Comparison of ENCODE assay signal across 16 mouse cellular contexts in genomic region chr2:28881275-28881674, GRCm38 (mm10). TPM values are rescaled to one million over a fixed set of nuclear protein-coding genes. Genes with fewer than 3 reads are reported as not detected.
DNase-seq lines count a peak whose midpoint lies in the region; ATAC-seq lines count a peak whose summit lies in the region.
"Had no signal": no experiment of that assay in that cellular context is flagged by ENCODE, and none has a peak within 500 bp of the region (broad histone marks: within the 10 kb centered on the region; RNA-seq: fewer than 3 reads in every experiment).

No protein-coding gene starts in this region.

- ATAC-seq in hindbrain, embryonic 16.5 days: peak; percentile 34; the same call in 1 of the 2 replicates

- DNase-seq in cerebellum, adult 18-20 months: peak; percentile 18
- DNase-seq in cerebellum, adult 9-10 months: no peak
- DNase-seq in hindbrain, embryonic 10.5 days (ENCODE audit: low spot score): no peak
- peak; percentile 27 for DNase-seq in ovary, postnatal 36 days (ENCODE audit: low spot score)
- DNase-seq in ovary, postnatal 14 days (ENCODE audit: low spot score): no peak
- peak; percentile 19 to 39 for DNase-seq in cerebellum, postnatal 36 days
- no peak for DNase-seq in MN1 (ENCODE audit: low spot score)
- DNase-seq: kidney, adult 2 months; lung, embryonic 14.5 days; right cerebral cortex, adult 18-20 months; thymus, adult 2 months had no signal

- 71% methylated on average over 3 of the region's 3 CpGs for WGBS in hindbrain, embryonic 16.5 days
- WGBS in hindbrain, embryonic 10.5 days: 94% methylated on average over 3 of the region's 3 CpGs

- peaks cover 8% of the 10 kb centered on the region for H3K36me3 ChIP-seq in hindbrain, embryonic 16.5 days (ENCODE audit: control insufficient read depth, insufficient read depth, low read length)
- H3K36me3 ChIP-seq in hindbrain, embryonic 10.5 days: peaks cover 71% of the 10 kb centered on the region

- H3K27me3 ChIP-seq in hindbrain, embryonic 16.5 days (replicated peaks; ENCODE audit: control insufficient read depth, insufficient read depth, low read length): no peaks in the 10 kb centered on the region
- H3K27me3 ChIP-seq in hindbrain, embryonic 10.5 days (ENCODE audit: insufficient read depth, poor library complexity, severe bottlenecking): no peaks in the 10 kb centered on the region
- H3K27me3 ChIP-seq: limb, embryonic 15.5 days; neural tube, embryonic 15.5 days had no signal

- no peak overlapping the region for H3K4me2 ChIP-seq in hindbrain, embryonic 16.5 days (ENCODE audit: low read length)
- H3K4me2 ChIP-seq: limb, embryonic 15.5 days; lung, embryonic 14.5 days; neural tube, embryonic 15.5 days had no signal

- H3K4me1 ChIP-seq in hindbrain, embryonic 16.5 days (ENCODE audit: control insufficient read depth, insufficient read depth, low read depth, low read length): no peaks in the 10 kb centered on the region; the same call in 1 of the 2 replicates
- H3K4me1 ChIP-seq in hindbrain, embryonic 10.5 days (replicated peaks): no peaks in the 10 kb centered on the region
- H3K4me1 ChIP-seq: limb, embryonic 15.5 days had no signal

- H3K4me3 ChIP-seq in hindbrain, embryonic 16.5 days (ENCODE audit: low read length): no peak overlapping the region
- H3K4me3 ChIP-seq in hindbrain, embryonic 10.5 days: no peak overlapping the region
- H3K4me3 ChIP-seq: heart, adult 2 months; layer of hippocampus, adult 2 months; limb, embryonic 15.5 days; neural tube, embryonic 15.5 days had no signal

- H3K9me3 ChIP-seq in hindbrain, embryonic 16.5 days (ENCODE audit: control insufficient read depth, low read length): no peaks in the 10 kb centered on the region
- no peaks in the 10 kb centered on the region for H3K9me3 ChIP-seq in hindbrain, embryonic 10.5 days
- H3K9me3 ChIP-seq: limb, embryonic 15.5 days; neural tube, embryonic 15.5 days had no signal

- no peak overlapping the region for H3K27ac ChIP-seq in hindbrain, embryonic 16.5 days (ENCODE audit: low read depth, low read length)
- H3K27ac ChIP-seq in hindbrain, embryonic 10.5 days: no peak overlapping the region
- H3K27ac ChIP-seq: heart, adult 2 months; layer of hippocampus, adult 2 months; limb, embryonic 15.5 days; neural tube, embryonic 15.5 days had no signal

- H3K9ac ChIP-seq in hindbrain, embryonic 16.5 days (ENCODE audit: low read depth, low read length): no peak overlapping the region
- H3K9ac ChIP-seq: limb, embryonic 15.5 days; lung, embryonic 14.5 days; neural tube, embryonic 15.5 days had no signal

RNA-seq across cellular contexts. Expression of gene Barhl1, which starts 35.2 kb away (rescaled TPM):
- 27.3 and 29.3 TPM in 2 replicates for polyA plus RNA-seq in hindbrain, embryonic 16.5 days (2015; fragmentation: Nextera tagmentation; extraction: Ambion mirVana)
- polyA plus RNA-seq in hindbrain, embryonic 10.5 days (2016; fragmentation: Nextera tagmentation; extraction: Ambion mirVana): 10.8 and 18.4 TPM in 2 replicates
- polyA plus RNA-seq: heart, adult 2 months; lung, embryonic 14.5 days had no signal

RNA-seq across cellular contexts. Expression of gene Ddx31, which starts 41.1 kb away (rescaled TPM):
- polyA plus RNA-seq in hindbrain, embryonic 16.5 days (2015; fragmentation: Nextera tagmentation; extraction: Ambion mirVana): 13.2 and 17.1 TPM in 2 replicates
- polyA plus RNA-seq in hindbrain, embryonic 10.5 days (2016; fragmentation: Nextera tagmentation; extraction: Ambion mirVana): 16.7 and 21.5 TPM in 2 replicates

RNA-seq across cellular contexts. Expression of gene Gtf3c4, which starts 41.1 kb away (rescaled TPM):
- 14.4 and 19.4 TPM in 2 replicates for polyA plus RNA-seq in hindbrain, embryonic 16.5 days (2015; fragmentation: Nextera tagmentation; extraction: Ambion mirVana)
- 21.1 and 23.7 TPM in 2 replicates for polyA plus RNA-seq in hindbrain, embryonic 10.5 days (2016; fragmentation: Nextera tagmentation; extraction: Ambion mirVana)

Comparison
In these comparisons a context has a peak if more than half of its experiments do, and no peak if none do; other contexts are left out.
1. DNase-seq: peak in cerebellum, adult 18-20 months (2 of 2), ovary, postnatal 36 days (single experiment) and cerebellum, postnatal 36 days (2 of 2); none in cerebellum, adult 9-10 months (single experiment), hindbrain, embryonic 10.5 days (single experiment), ovary, postnatal 14 days (single experiment) and MN1 (single experiment).